Mouse (Mus musculus): ENCODE data around the gene Gm21897. TPM values are rescaled to one million over a fixed set of nuclear protein-coding genes. Genes with fewer than 3 reads are reported as not detected.
A peak's percentile ranks its signal among the peaks of the same experiment; 100 is the strongest.
"Not testable (repeated sequence)": the region's sequence is repeated elsewhere in the genome, so short reads cannot be mapped to it uniquely, and the experiment has no call there.

Gm21897 gene
- not detected in 2 replicates for polyA plus RNA-seq (2015; fragmentation: Nextera tagmentation; extraction: Ambion mirVana)

DNA sequence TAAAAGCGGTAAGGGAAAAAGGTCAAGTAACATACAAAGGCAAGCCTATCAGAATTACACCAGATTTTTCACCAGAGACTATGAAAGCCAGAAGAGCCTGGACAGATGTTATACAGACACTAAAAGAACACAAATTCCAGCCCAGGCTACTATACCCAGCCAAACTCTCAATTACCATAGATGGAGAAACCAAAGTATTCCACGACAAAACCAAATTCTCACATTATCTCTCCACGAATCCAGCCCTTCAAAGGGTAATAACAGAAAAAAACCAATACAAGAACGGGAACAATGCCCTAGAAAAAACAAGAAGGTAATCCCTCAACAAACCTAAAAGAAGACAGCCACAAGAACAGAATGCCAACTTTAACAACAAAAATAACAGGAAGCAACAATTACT lies at the start of gene Gm21897:
Gm21897 (plus strand) TSS at position 301 of the 400 bp plus-strand sequence.
- not testable (repeated sequence) for H3K9ac ChIP-seq; H3K36me3 ChIP-seq; H3K9me3 ChIP-seq; H3K27ac ChIP-seq; ATAC-seq (ENCODE audit: insufficient number of reproducible peaks, insufficient read depth, low FRiP score, low TSS enrichment, low read depth); H3K4me3 ChIP-seq; H3K27me3 ChIP-seq; H3K4me1 ChIP-seq; H3K4me2 ChIP-seq
- no CpG with 5 or more reads among the region's 4 CpGs for WGBS

DNA sequence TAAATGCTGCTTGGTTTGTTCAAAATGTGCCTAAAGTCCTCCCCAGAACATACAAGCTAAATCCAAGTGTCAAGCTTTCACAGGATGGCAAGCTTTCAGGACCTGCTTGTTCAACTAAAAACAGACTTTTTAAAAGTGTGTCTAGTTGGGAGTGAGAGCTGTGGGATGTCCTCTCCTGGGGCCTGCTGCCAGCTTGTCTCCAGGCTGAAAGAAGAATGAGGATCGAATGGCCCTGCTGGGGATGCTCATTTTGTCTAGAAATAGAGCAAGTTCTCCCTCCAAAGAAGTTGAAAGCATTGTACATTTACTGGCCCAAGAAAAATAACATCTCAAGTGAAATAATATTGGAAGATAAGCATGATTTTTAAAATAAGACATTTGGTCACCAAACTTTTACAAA lies 45.0 kb upstream of the Gm21897 start:
- no peak for ATAC-seq (ENCODE audit: insufficient number of reproducible peaks, insufficient read depth, low FRiP score, low TSS enrichment, low read depth)
- Histone ChIP-seq H3K36me3 (no peaks in the 10 kb centered on the region), H3K9ac (no peak overlapping the region), H3K27me3 (no peaks in the 10 kb centered on the region), H3K9me3 (no peaks in the 10 kb centered on the region), H3K4me1 (no peaks in the 10 kb centered on the region), H3K4me3 (no peak overlapping the region), H3K4me2 (no peak overlapping the region), H3K27ac (no peak overlapping the region)
- 55% methylated on average over 1 of the region's 1 CpGs for WGBS

DNA sequence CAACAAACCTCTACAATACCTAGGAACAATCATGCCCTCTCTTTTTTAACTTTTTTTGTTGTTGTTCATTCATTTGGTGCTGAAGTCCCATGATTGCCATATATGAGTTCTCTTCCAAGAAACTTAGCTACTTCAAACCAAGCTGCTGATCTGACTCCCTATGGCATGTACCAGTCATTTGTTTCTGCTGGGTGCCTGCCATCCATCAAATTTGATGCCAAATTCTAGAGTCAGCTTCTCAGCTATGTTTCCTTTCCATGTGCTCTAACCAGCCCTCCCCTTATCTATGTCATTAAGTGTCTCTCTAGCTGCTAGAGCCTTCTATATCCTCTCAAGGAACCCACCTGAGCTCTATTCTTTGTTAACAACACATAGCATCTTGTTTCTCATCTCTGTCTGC lies 39.8 kb upstream of the Gm21897 start:
- H3K9me3 ChIP-seq = no peaks in the 10 kb centered on the region
- no peak overlapping the region for H3K4me3 ChIP-seq
- H3K4me1 ChIP-seq = no peaks in the 10 kb centered on the region
- H3K9ac ChIP-seq = no peak overlapping the region
- H3K27ac ChIP-seq = no peak overlapping the region
- H3K4me2 ChIP-seq = no peak overlapping the region
- H3K27me3 ChIP-seq = no peaks in the 10 kb centered on the region
- no peak for ATAC-seq (ENCODE audit: insufficient number of reproducible peaks, insufficient read depth, low FRiP score, low TSS enrichment, low read depth)
- H3K36me3 ChIP-seq = no peaks in the 10 kb centered on the region

DNA sequence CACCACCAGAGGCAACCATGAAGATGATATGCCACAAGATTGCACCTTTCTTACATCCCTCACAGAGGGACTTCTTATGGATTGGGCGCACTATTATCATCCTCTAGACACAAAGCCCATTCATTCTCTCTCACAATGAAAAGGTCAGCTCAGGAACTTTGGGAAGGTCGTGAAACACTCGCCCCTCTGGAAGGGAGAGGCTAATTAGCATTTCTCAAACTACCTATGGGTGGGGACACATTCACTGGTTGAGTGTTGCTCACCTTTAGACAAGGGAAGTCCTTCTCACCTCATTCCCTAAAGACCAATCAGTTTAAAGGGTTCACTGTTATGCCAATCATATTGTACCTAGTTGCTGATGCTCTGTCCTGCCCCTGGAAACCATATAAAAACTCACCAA lies 24.2 kb upstream of the Gm21897 start:
- H3K4me2 ChIP-seq = no peak overlapping the region
- H3K4me3 ChIP-seq = no peak overlapping the region
- H3K36me3 ChIP-seq = no peaks in the 10 kb centered on the region
- peaks cover 25% of the 10 kb centered on the region for H3K4me1 ChIP-seq
- 68% methylated on average over 3 of the region's 3 CpGs for WGBS
- H3K9me3 ChIP-seq = no peaks in the 10 kb centered on the region
- ATAC-seq (ENCODE audit: insufficient number of reproducible peaks, insufficient read depth, low FRiP score, low TSS enrichment, low read depth) = no peak
- 0 out of 2 replicates have a peak overlapping the region, but pooled peaks have one; percentile 81 for H3K27ac ChIP-seq
- H3K9ac ChIP-seq = no peak overlapping the region
- H3K27me3 ChIP-seq = no peaks in the 10 kb centered on the region

DNA sequence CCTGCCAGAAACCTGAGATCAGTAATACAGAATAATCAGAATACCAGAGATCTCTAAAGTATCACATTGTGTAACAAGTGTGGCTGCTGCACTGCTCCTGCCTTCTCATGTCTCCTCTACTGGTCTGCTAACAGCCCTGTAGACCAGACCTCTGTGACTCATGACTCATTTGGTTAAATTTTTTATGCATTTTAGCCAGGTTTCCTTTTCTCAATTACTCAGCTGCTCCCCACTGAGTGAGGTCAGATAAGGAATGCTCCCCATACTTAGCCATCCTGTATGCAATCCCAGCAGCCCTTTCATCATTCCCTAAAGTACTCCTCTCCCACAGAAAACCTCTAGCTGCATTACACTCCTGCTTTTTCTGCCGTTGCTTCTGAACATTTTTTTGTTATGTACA lies 23.0 kb upstream of the Gm21897 start:
- H3K4me1 ChIP-seq = peaks cover 25% of the 10 kb centered on the region
- 31% methylated on average over 1 of the region's 1 CpGs for WGBS
- H3K4me3 ChIP-seq = no peak overlapping the region
- H3K27me3 ChIP-seq = no peaks in the 10 kb centered on the region
- no peak overlapping the region for H3K9ac ChIP-seq
- ATAC-seq (ENCODE audit: insufficient number of reproducible peaks, insufficient read depth, low FRiP score, low TSS enrichment, low read depth) = no peak
- peak overlapping the region; percentile 81 for H3K27ac ChIP-seq
- no peaks in the 10 kb centered on the region for H3K36me3 ChIP-seq
- H3K9me3 ChIP-seq = no peaks in the 10 kb centered on the region
- no peak overlapping the region for H3K4me2 ChIP-seq

DNA sequence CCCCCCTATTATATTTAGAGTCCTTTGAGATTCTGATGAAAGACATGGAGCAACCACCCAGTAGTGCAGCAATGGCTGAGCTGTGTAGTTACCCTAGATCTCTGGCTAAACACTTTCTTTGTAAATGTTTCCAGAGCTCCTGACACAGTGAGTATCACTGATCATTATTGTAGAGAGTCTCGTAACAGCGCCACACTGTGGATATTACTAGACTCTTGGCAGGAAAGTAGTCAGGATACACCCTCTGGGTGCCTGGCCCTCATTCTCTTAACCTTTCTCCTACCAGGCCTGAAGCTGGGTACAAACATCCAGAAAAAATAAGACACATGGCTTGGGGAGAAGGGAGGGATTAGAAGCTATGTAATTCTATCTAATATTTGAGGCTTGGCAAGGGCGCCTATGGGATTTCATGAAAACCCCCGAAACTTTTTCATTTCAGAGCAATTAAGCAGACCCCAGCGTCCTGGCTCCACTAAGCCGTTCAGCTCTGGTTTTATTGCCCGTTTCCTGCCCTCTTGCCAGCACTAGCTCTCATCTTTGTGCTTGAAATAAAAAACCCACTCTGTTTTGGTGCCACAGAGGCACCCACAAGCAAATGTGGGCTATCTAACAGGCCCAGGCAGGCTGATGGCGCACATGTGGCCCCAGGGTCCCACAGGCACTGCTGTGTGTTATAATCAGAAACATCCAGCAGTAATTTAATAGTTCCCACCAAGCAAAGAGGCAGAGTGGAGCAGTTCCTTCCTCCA lies 22.2 kb upstream of the Gm21897 start:
- WGBS = 11% methylated on average over 8 of the region's 8 CpGs
- no peak overlapping the region for H3K4me2 ChIP-seq
- H3K4me1 ChIP-seq = peaks cover 29% of the 10 kb centered on the region
- peak; percentile 85 for ATAC-seq (ENCODE audit: insufficient number of reproducible peaks, insufficient read depth, low FRiP score, low TSS enrichment, low read depth)
- H3K27me3 ChIP-seq = no peaks in the 10 kb centered on the region
- H3K36me3 ChIP-seq = no peaks in the 10 kb centered on the region
- peak overlapping the region; percentile 81 for H3K27ac ChIP-seq
- no peak overlapping the region for H3K4me3 ChIP-seq
- H3K9me3 ChIP-seq = no peaks in the 10 kb centered on the region
- H3K9ac ChIP-seq = no peak overlapping the region

DNA sequence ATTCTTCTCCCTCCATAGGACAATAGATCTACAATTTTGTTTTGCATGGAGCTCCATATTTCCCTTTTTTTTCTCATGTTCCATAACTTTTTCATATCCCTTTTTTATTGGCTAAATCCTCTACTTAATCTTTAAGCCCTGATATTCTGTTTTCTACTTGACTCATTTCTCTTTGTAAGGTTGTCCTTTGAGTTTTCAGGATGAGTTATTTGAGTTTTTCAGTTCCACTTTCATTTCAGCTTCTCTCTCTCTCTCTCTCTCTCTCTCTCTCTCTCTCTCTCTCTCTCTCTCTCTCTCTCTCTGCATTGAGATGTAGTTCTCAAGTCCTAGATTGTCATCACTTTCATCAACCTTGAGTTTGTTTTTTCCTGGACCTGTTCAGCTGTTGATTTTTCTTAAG lies 17.3 kb downstream of the Gm21897 start:
- Histone ChIP-seq H3K27me3 (no peaks in the 10 kb centered on the region), H3K4me1 (no peaks in the 10 kb centered on the region), H3K36me3 (no peaks in the 10 kb centered on the region), H3K9me3 (no peaks in the 10 kb centered on the region), H3K4me3 (no peak overlapping the region), H3K4me2 (no peak overlapping the region), H3K9ac (no peak overlapping the region), H3K27ac (no peak overlapping the region)
- ATAC-seq (ENCODE audit: insufficient number of reproducible peaks, insufficient read depth, low FRiP score, low TSS enrichment, low read depth) = no peak

DNA sequence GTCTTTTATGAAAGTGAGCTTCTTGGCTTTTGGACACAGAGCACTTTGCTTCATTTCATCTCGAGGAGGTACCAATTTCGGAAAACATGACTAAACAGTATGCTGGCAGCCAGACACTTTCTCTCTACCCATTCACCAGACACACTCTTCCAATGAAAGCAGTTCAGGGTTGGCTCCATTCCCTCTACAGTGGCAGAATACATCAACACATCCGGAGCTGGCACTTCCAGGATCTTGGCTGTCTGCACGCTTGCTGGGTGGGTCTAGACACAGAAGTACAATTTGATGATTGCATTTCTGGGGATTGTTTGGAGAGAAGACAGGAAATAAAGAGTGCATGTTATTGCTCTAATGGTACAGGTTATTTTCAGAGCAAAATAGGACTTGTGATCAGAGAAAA lies 21.8 kb downstream of the Gm21897 start:
- H3K4me1 ChIP-seq = no peaks in the 10 kb centered on the region
- no peak overlapping the region for H3K9ac ChIP-seq
- H3K4me2 ChIP-seq = no peak overlapping the region
- no peaks in the 10 kb centered on the region for H3K9me3 ChIP-seq
- H3K27me3 ChIP-seq = no peaks in the 10 kb centered on the region
- H3K27ac ChIP-seq = no peak overlapping the region
- no peak for ATAC-seq (ENCODE audit: insufficient number of reproducible peaks, insufficient read depth, low FRiP score, low TSS enrichment, low read depth)
- WGBS = 80% methylated on average over 4 of the region's 4 CpGs
- no peak overlapping the region for H3K4me3 ChIP-seq
- no peaks in the 10 kb centered on the region for H3K36me3 ChIP-seq

DNA sequence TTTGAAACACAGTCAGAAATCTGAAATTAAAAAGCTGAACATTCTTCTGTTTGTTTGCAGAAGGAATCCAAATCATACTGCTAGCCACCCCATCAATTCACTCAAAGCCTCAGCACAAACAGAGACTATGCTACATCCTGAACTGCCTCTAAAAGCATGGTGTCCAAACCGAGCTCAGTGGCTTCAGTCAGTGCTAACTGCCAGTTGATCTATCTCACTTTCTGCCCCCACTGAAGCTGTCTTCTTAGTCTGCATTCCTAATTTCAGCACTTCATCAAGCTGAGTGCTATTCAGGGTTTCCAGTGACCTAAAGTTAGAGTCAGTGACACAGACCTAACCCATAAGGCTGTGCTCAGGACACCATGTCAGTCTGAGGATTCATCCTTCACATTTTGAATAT lies 28.8 kb downstream of the Gm21897 start:
- Histone ChIP-seq H3K9ac (no peak overlapping the region), H3K4me2 (no peak overlapping the region), H3K9me3 (no peaks in the 10 kb centered on the region), H3K27ac (no peak overlapping the region), H3K4me1 (0 out of 2 replicates have a peak, but pooled peaks cover 4% of the 10 kb centered on the region), H3K36me3 (no peaks in the 10 kb centered on the region), H3K27me3 (no peaks in the 10 kb centered on the region), H3K4me3 (no peak overlapping the region)
- WGBS = 67% methylated on average over 1 of the region's 1 CpGs
- no peak for ATAC-seq (ENCODE audit: insufficient number of reproducible peaks, insufficient read depth, low FRiP score, low TSS enrichment, low read depth)

DNA sequence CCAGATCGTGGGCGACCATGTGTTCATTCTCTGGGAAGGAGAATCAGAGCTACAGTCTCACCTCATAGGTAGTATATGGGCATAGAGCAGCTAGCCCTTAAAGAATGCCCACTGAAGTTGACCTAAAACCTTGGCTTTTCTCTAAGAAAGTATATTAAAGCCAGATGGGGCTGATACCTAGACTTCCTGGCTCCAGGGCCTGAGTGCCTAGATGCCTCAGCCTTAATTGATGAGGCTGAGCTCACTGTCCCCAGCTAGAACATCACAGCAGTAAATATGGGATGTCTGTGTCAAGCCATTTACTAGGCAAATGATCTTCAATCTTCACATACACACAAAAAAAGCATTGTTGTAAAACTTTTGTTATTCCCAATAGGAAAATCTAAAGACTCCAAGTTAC lies 32.1 kb downstream of the Gm21897 start:
- Histone ChIP-seq H3K4me2 (no peak overlapping the region), H3K36me3 (no peaks in the 10 kb centered on the region), H3K27me3 (no peaks in the 10 kb centered on the region), H3K27ac (no peak overlapping the region), H3K4me1 (peaks cover 9% of the 10 kb centered on the region; the same call in 1 of the 2 replicates), H3K9ac (no peak overlapping the region), H3K4me3 (no peak overlapping the region), H3K9me3 (no peaks in the 10 kb centered on the region)
- WGBS = 69% methylated on average over 2 of the region's 2 CpGs
- ATAC-seq (ENCODE audit: insufficient number of reproducible peaks, insufficient read depth, low FRiP score, low TSS enrichment, low read depth) = no peak

DNA sequence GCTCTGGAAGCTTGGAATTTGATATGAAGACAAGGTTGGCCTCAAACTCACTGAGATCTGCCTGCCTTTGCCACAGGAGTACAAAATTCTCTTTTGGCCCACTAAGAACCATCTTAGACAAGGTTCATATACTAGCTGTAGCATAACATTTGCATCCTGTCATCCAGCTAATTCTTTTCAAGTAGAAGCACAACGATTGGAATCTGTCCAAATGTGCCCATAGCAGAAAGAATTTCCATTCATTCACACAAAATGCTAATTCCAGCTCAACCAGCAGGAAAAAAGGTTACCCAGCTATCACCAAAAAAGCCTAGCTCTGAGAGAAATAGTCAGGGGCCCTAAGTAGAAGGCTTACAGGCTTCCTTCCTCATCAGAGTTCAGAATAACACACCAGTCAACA lies 34.0 kb downstream of the Gm21897 start:
- H3K4me2 ChIP-seq = no peak overlapping the region

DNA sequence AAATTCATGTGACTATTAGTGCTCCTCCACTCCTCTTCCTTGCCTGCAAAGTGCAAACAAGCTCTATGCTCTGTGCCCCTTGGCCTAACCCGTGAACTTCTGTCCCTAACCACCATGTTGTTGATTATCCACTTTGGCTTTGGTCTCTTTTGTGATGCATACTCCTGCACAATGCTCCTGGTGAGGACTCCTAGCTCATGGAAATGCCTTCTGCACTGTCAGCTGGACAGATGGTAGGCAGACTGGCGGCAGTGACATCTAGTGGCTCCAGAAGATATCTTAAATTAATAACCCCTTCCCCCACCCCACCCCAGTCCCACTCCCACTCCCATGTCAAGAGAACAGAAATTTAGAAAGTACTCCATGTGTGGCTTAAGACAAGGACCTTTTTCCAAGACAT lies 35.1 kb downstream of the Gm21897 start:
- Histone ChIP-seq H3K4me1 (peaks cover 9% of the 10 kb centered on the region), H3K4me2 (no peak overlapping the region), H3K9me3 (no peaks in the 10 kb centered on the region), H3K9ac (no peak overlapping the region), H3K36me3 (no peaks in the 10 kb centered on the region), H3K4me3 (no peak overlapping the region), H3K27me3 (no peaks in the 10 kb centered on the region), H3K27ac (no peak overlapping the region)
- WGBS = 49% methylated on average over 2 of the region's 2 CpGs
- ATAC-seq (ENCODE audit: insufficient number of reproducible peaks, insufficient read depth, low FRiP score, low TSS enrichment, low read depth) = no peak

More for the DNA sequence above, 34.0 kb downstream of the Gm21897 start:
- Histone ChIP-seq H3K4me1 (peaks cover 9% of the 10 kb centered on the region; the same call in 1 of the 2 replicates), H3K36me3 (no peaks in the 10 kb centered on the region), H3K4me3 (no peak overlapping the region), H3K9me3 (no peaks in the 10 kb centered on the region), H3K9ac (no peak overlapping the region), H3K27me3 (no peaks in the 10 kb centered on the region), H3K27ac (no peak overlapping the region)
- WGBS = 48% methylated on average over 1 of the region's 1 CpGs
- no peak for ATAC-seq (ENCODE audit: insufficient number of reproducible peaks, insufficient read depth, low FRiP score, low TSS enrichment, low read depth)

All from embryonic facial prominence, embryonic 13.5 days (tissue).